Mouse (Mus musculus) CD4-positive, CD25-positive, alpha-beta regulatory T cell, adult 4 months (primary cell): Measurements from ENCODE around the gene Tcf7. TPM values are rescaled to one million over a fixed set of nuclear protein-coding genes. Genes with fewer than 3 reads are reported as not detected.
"Not testable (repeated sequence)": the region's sequence is repeated elsewhere in the genome, so short reads cannot be mapped to it uniquely, and the experiment has no call there.

ENCODE experiments used
- ATAC-seq: one replicate; pipeline ENCODE4 v1.8.0; 2017
- polyA plus RNA-seq, 2 experiments: library from polyadenylated mRNA; unstranded; fragments of 100-300 nt; shearing (Covaris generic); gene quantifications; one replicate each; pipeline ENCODE4 v1.2.1; 2017

Tcf7 gene
- polyA plus RNA-seq, 2 experiments from 2014 or later: 246 to 283 TPM

GRCm38 (mm10) chr11:52227053-52227452 is 55.8 kb downstream of the Tcf7 start:
- no peak for ATAC-seq

DNA sequence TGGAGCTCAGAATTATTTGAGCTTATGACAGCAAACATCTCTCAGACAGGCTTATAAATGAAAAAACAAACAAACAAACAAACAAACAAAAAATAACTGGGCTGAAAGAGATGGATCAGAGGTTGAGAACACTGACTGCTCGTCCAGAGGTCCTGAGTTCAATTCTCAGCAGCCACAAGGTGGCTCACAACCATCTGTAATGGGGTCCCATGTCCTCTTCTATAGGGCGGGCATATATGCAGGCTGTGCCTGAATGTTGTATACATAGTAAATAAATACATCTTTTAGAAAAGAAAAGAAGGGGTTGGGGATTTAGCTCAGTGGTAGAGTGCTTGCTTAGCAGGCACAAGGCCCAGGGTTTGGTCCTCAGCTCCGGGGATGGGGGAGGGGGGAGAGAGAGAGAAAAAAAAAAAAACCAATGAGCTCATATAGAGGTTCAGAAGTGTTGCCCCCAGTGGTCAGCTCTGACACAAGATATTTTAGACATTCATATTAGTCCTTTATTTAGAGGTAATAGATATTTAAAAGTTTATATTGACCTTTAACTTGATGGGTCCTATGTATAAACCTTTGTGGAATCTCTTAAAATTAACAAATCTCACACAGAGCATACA is 56.7 kb downstream of the Tcf7 start:
- ATAC-seq: no peak

- ATAC-seq: peak; percentile 93
Observed at GRCm38 (mm10) chr11:52223968-52224682, 58.7 kb downstream of the Tcf7 start.

DNA sequence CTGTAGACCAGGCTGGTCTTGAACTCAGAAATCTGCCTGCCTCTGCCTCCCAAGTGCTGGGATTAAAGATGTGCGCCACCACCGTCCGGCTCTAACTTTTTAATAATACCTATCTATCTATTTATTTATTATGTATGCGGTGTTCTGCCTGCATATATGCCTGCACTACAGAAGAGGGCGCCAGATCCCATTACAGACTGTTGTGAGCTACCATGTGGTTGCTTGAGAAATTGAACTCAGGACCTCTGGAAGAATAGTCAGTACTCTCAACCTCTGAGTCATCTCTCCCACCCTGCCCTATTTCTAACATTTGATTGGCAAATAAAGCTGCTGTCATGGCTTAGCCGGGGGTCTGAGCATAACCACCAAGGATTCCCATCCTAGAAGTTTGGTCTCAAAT is 59.9 kb downstream of the Tcf7 start:
- peak; percentile 48 for ATAC-seq

DNA sequence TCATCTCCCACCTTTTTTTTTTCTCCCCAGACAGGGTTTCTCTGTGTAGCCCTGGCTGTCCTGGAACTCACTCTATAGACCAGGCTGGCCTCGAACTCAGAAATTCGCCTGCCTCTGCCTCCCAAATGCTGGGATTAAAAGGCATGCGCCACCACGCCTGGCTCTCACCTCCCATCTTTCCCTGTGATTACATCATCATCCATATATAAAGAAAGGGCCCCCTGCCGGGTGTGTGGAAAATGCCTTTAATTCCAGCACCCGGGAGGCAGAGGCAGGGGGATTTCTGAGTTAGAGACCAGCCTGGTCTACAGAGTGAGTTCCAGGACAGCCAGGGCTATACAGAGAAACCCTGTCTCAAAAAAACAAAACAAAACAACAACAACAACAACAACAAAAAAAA is 60.9 kb downstream of the Tcf7 start:
- ATAC-seq: not testable (repeated sequence)

DNA sequence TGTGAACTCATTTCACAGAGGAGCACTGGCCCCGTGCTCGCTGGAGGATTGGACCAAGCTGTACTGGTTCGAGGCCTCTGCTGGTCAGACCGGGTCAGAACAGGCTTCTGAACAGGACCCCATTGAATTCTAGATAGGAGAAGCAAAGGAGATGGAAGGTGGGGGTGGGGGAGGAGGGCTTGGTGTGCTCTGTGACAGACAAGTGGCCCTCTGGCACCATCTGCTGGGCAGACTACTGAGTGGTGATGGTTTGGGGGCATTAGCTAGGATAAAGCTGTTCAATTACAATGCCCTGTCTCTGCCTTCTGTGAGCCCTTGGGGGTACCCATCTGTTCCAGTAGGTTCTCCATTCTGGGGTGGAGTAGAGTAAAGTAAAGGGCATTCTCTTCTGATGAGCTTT is 62.5 kb downstream of the Tcf7 start:
- no peak for ATAC-seq

GRCm38 (mm10) chr11:52213887-52214286 is 68.9 kb downstream of the Tcf7 start, which contains the start of gene Olfr1371:
Gene Olfr1371 (minus strand): TSS chr11:52213987.
- ATAC-seq: no peak

Other genes with a start within 250 kb of the Tcf7 start
- gene Ppp2ca, start 184.3 kb downstream of the Tcf7 start, polyA plus RNA-seq: 10 to 100 TPM in 1 of 2 experiments, 1 to 10 TPM in 1; 9.5 to 14.3 TPM
- not detected for gene Olfr1373, start 137.5 kb downstream of the Tcf7 start, polyA plus RNA-seq
- gene Olfr1371, start 69.0 kb downstream of the Tcf7 start, polyA plus RNA-seq: not detected
- 100 to 1,000 TPM; 212 to 326 TPM for gene Skp1a, start 51.0 kb downstream of the Tcf7 start, polyA plus RNA-seq
- gene Vdac1, start 77.8 kb upstream of the Tcf7 start, polyA plus RNA-seq: 100 to 1,000 TPM in 1 of 2 experiments, 10 to 100 TPM in 1; 67.5 to 104 TPM
- 10 to 100 TPM; 43.7 to 50.8 TPM for gene 9530068E07Rik, start 113.4 kb upstream of the Tcf7 start, polyA plus RNA-seq